ENCODE assay signal across 20 mouse cellular contexts in genomic region chr1:85985784-85986183, GRCm38 (mm10). TPM values are rescaled to one million over a fixed set of nuclear protein-coding genes. Genes with fewer than 3 reads are reported as not detected.
"Had no signal": no experiment of that assay in that cellular context is flagged by ENCODE, and none has a peak within 500 bp of the region (broad histone marks: within the 10 kb centered on the region; RNA-seq: fewer than 3 reads in every experiment).

No protein-coding gene starts in this region.

- ATAC-seq: midbrain, embryonic 16.5 days had no signal

- H3K9ac ChIP-seq: liver, embryonic 14.5 days; lung, embryonic 14.5 days; midbrain, embryonic 12.5 days; neural tube, embryonic 13.5 days; neural tube, embryonic 15.5 days had no signal

- H3K27me3 ChIP-seq: midbrain, embryonic 12.5 days; neural tube, embryonic 13.5 days; neural tube, embryonic 15.5 days had no signal

- H3K4me2 ChIP-seq: lung, embryonic 14.5 days; midbrain, embryonic 12.5 days; neural tube, embryonic 13.5 days; neural tube, embryonic 15.5 days had no signal

- H3K4me1 ChIP-seq: midbrain, embryonic 10.5 days; midbrain, embryonic 12.5 days; neural tube, embryonic 13.5 days; neural tube, embryonic 15.5 days had no signal

- DNase-seq: lung, adult 18-20 months; lung, embryonic 14.5 days; lung, postnatal 10 days; lung, postnatal 4 days; right cerebral cortex, postnatal 14 days; thymus, adult 18-20 months; thymus, postnatal 25 days had no signal

- H3K27ac ChIP-seq: liver, embryonic 14.5 days; midbrain, embryonic 10.5 days; midbrain, embryonic 12.5 days; neural tube, embryonic 13.5 days; neural tube, embryonic 15.5 days had no signal

- H3K4me3 ChIP-seq: midbrain, embryonic 10.5 days; midbrain, embryonic 12.5 days; myocyte; neural tube, embryonic 13.5 days; neural tube, embryonic 15.5 days had no signal

- H3K9me3 ChIP-seq: midbrain, embryonic 10.5 days; midbrain, embryonic 12.5 days; neural tube, embryonic 13.5 days; neural tube, embryonic 15.5 days had no signal

- H3K36me3 ChIP-seq: midbrain, embryonic 10.5 days; midbrain, embryonic 12.5 days; neural tube, embryonic 13.5 days; neural tube, embryonic 15.5 days had no signal

RNA-seq across cellular contexts. Expression of gene Gpr55, which starts 25.0 kb away (rescaled TPM):
- polyA plus RNA-seq: lung, embryonic 14.5 days; lung, embryonic 16.5 days; midbrain, embryonic 10.5 days; myocyte; neural tube, embryonic 11.5 days; neural tube, embryonic 13.5 days; stomach, embryonic 14.5 days had no signal

RNA-seq across cellular contexts. Expression of gene Spata3, which starts 30.8 kb away (rescaled TPM):
- polyA plus RNA-seq: lung, embryonic 14.5 days; lung, embryonic 16.5 days; midbrain, embryonic 10.5 days; myocyte; neural tube, embryonic 11.5 days; neural tube, embryonic 13.5 days; spleen, adult 2 months; stomach, embryonic 14.5 days; stomach, embryonic 16.5 days had no signal

RNA-seq across cellular contexts. Expression of gene 4933407L21Rik, which starts 57.5 kb away (rescaled TPM):
- polyA plus RNA-seq: liver, embryonic 16.5 days; lung, embryonic 14.5 days; myocyte; neural tube, embryonic 11.5 days had no signal

RNA-seq across cellular contexts. Expression of gene 2810459M11Rik, which starts 59.9 kb away (rescaled TPM):
- polyA plus RNA-seq: myocyte; spleen, adult 2 months had no signal
